Mouse (Mus musculus): ENCODE measurements around the gene Lrp10. TPM values are rescaled to one million over a fixed set of nuclear protein-coding genes. Genes with fewer than 3 reads are reported as not detected.
A peak's percentile ranks its signal among the peaks of the same experiment; 100 is the strongest.

Gene Lrp10
- polyA plus RNA-seq, 1 experiment from 2014 or later = 27.5 TPM

GRCm38 (mm10) chr14:54457907-54458569, 5.9 kb upstream of the Lrp10 start:
- no peak overlapping the region for H3K4me2 ChIP-seq (ENCODE audit: low read length)
- H3K27ac ChIP-seq (replicated peaks; ENCODE audit: low read depth, low read length) = no peak overlapping the region
- H3K4me1 ChIP-seq (ENCODE audit: control insufficient read depth, insufficient read depth, low read length) = no peaks in the 10 kb centered on the region
- ATAC-seq (ENCODE audit: low FRiP score, low TSS enrichment) (no peak), DNase-seq (no peak)
- 91% methylated on average over 14 of the region's 14 CpGs for WGBS
- H3K27me3 ChIP-seq (ENCODE audit: control insufficient read depth, insufficient read depth, low read length) = no peaks in the 10 kb centered on the region
- H3K36me3 ChIP-seq (ENCODE audit: control insufficient read depth, insufficient read depth, low read length) = no peaks in the 10 kb centered on the region
- H3K9ac ChIP-seq (replicated peaks; ENCODE audit: low read length) = no peak overlapping the region
- no peaks in the 10 kb centered on the region for H3K9me3 ChIP-seq (ENCODE audit: control insufficient read depth, low read length)
- no peak overlapping the region for H3K4me3 ChIP-seq (replicated peaks; ENCODE audit: low read depth, low read length)

GRCm38 (mm10) chr14:54462146-54462545, 1.8 kb upstream of the Lrp10 start:
- no peaks in the 10 kb centered on the region for H3K36me3 ChIP-seq (ENCODE audit: control insufficient read depth, insufficient read depth, low read length)
- no peak overlapping the region for H3K4me2 ChIP-seq (ENCODE audit: low read length)
- H3K9me3 ChIP-seq (ENCODE audit: control insufficient read depth, low read length) = no peaks in the 10 kb centered on the region
- no peak overlapping the region for H3K4me3 ChIP-seq (replicated peaks; ENCODE audit: low read depth, low read length)
- no peak overlapping the region for H3K27ac ChIP-seq (replicated peaks; ENCODE audit: low read depth, low read length)
- H3K4me1 ChIP-seq (ENCODE audit: control insufficient read depth, insufficient read depth, low read length) = peaks cover 4% of the 10 kb centered on the region; the same call in 1 of the 2 replicates
- DNase-seq = no peak
- H3K9ac ChIP-seq (replicated peaks; ENCODE audit: low read length) = no peak overlapping the region
- 84% methylated on average over 4 of the region's 4 CpGs for WGBS
- no peaks in the 10 kb centered on the region for H3K27me3 ChIP-seq (ENCODE audit: control insufficient read depth, insufficient read depth, low read length)
- no peak for ATAC-seq (ENCODE audit: low FRiP score, low TSS enrichment)

GRCm38 (mm10) chr14:54463108-54463958, 604 bp upstream of the Lrp10 start:
- H3K9ac ChIP-seq (replicated peaks; ENCODE audit: low read length) = peak overlapping the region; percentile 67
- DNase-seq = no peak
- H3K4me3 ChIP-seq (replicated peaks; ENCODE audit: low read depth, low read length) = peak overlapping the region; percentile 80
- H3K9me3 ChIP-seq (ENCODE audit: control insufficient read depth, low read length) = no peaks in the 10 kb centered on the region
- H3K4me1 ChIP-seq (ENCODE audit: control insufficient read depth, insufficient read depth, low read length) = peaks cover 4% of the 10 kb centered on the region; the same call in 1 of the 2 replicates
- peak overlapping the region; percentile 57; the same call in 1 of the 2 replicates for H3K27ac ChIP-seq (replicated peaks; ENCODE audit: low read depth, low read length)
- peaks cover 8% of the 10 kb centered on the region for H3K36me3 ChIP-seq (ENCODE audit: control insufficient read depth, insufficient read depth, low read length)
- ATAC-seq (ENCODE audit: low FRiP score, low TSS enrichment) = peak; percentile 49; the same call in 1 of the 2 replicates
- WGBS = 15% methylated on average over 12 of the region's 12 CpGs
- peak overlapping the region; percentile 85 for H3K4me2 ChIP-seq (ENCODE audit: low read length)
- no peaks in the 10 kb centered on the region for H3K27me3 ChIP-seq (ENCODE audit: control insufficient read depth, insufficient read depth, low read length)

GRCm38 (mm10) chr14:54464293-54465005, 512 bp downstream of the Lrp10 start:
- H3K27me3 ChIP-seq (ENCODE audit: control insufficient read depth, insufficient read depth, low read length) = no peaks in the 10 kb centered on the region
- peak overlapping the region; percentile 80 for H3K4me3 ChIP-seq (replicated peaks; ENCODE audit: low read depth, low read length)
- ATAC-seq (ENCODE audit: low FRiP score, low TSS enrichment) = peak; percentile 78
- H3K36me3 ChIP-seq (ENCODE audit: control insufficient read depth, insufficient read depth, low read length) = peaks cover 19% of the 10 kb centered on the region
- peaks cover 4% of the 10 kb centered on the region; the same call in 1 of the 2 replicates for H3K4me1 ChIP-seq (ENCODE audit: control insufficient read depth, insufficient read depth, low read length)
- DNase-seq = peak; percentile 75
- no peaks in the 10 kb centered on the region for H3K9me3 ChIP-seq (ENCODE audit: control insufficient read depth, low read length)
- under 1% methylated on average over 55 of the region's 57 CpGs for WGBS
- H3K27ac ChIP-seq (replicated peaks; ENCODE audit: low read depth, low read length) = peak overlapping the region; percentile 57
- H3K9ac ChIP-seq (replicated peaks; ENCODE audit: low read length) = peak overlapping the region; percentile 67
- H3K4me2 ChIP-seq (ENCODE audit: low read length) = peak overlapping the region; percentile 85

- no peaks in the 10 kb centered on the region for H3K9me3 ChIP-seq (ENCODE audit: control insufficient read depth, low read length)
- peaks cover 30% of the 10 kb centered on the region for H3K36me3 ChIP-seq (ENCODE audit: control insufficient read depth, insufficient read depth, low read length)
- H3K4me2 ChIP-seq (ENCODE audit: low read length) = no peak overlapping the region
- H3K9ac ChIP-seq (replicated peaks; ENCODE audit: low read length) = no peak overlapping the region
- ATAC-seq (ENCODE audit: low FRiP score, low TSS enrichment) = no peak
- no peak overlapping the region for H3K4me3 ChIP-seq (replicated peaks; ENCODE audit: low read depth, low read length)
- DNase-seq = no peak
- 85% methylated on average over 2 of the region's 2 CpGs for WGBS
- peaks cover 7% of the 10 kb centered on the region for H3K4me1 ChIP-seq (ENCODE audit: control insufficient read depth, insufficient read depth, low read length)
- H3K27ac ChIP-seq (replicated peaks; ENCODE audit: low read depth, low read length) = no peak overlapping the region
- H3K27me3 ChIP-seq (ENCODE audit: control insufficient read depth, insufficient read depth, low read length) = no peaks in the 10 kb centered on the region
These were observed 7.5 kb downstream of the Lrp10 start for GRCm38 (mm10) chr14:54471467-54471866.

- no peak for ATAC-seq (ENCODE audit: low FRiP score, low TSS enrichment)
- WGBS = 72% methylated on average over 5 of the region's 5 CpGs
- peak; percentile 58 for DNase-seq
- Histone ChIP-seq H3K9ac (replicated peaks; ENCODE audit: low read length) (no peak overlapping the region), H3K4me2 (ENCODE audit: low read length) (no peak overlapping the region), H3K36me3 (ENCODE audit: control insufficient read depth, insufficient read depth, low read length) (peaks cover 29% of the 10 kb centered on the region), H3K27me3 (ENCODE audit: control insufficient read depth, insufficient read depth, low read length) (peaks cover 2% of the 10 kb centered on the region; the same call in 1 of the 2 replicates), H3K27ac (replicated peaks; ENCODE audit: low read depth, low read length) (no peak overlapping the region), H3K9me3 (ENCODE audit: control insufficient read depth, low read length) (no peaks in the 10 kb centered on the region), H3K4me3 (replicated peaks; ENCODE audit: low read depth, low read length) (no peak overlapping the region), H3K4me1 (ENCODE audit: control insufficient read depth, insufficient read depth, low read length) (peaks cover 19% of the 10 kb centered on the region)
These were observed 8.7 kb downstream of the Lrp10 start for GRCm38 (mm10) chr14:54472671-54473070.

- Histone ChIP-seq H3K36me3 (ENCODE audit: control insufficient read depth, insufficient read depth, low read length) (peaks cover 10% of the 10 kb centered on the region), H3K9ac (replicated peaks; ENCODE audit: low read length) (no peak overlapping the region), H3K27me3 (ENCODE audit: control insufficient read depth, insufficient read depth, low read length) (peaks cover 8% of the 10 kb centered on the region; the same call in 1 of the 2 replicates), H3K9me3 (ENCODE audit: control insufficient read depth, low read length) (no peaks in the 10 kb centered on the region), H3K4me3 (replicated peaks; ENCODE audit: low read depth, low read length) (no peak overlapping the region), H3K4me2 (ENCODE audit: low read length) (no peak overlapping the region), H3K4me1 (ENCODE audit: control insufficient read depth, insufficient read depth, low read length) (peaks cover 28% of the 10 kb centered on the region), H3K27ac (replicated peaks; ENCODE audit: low read depth, low read length) (no peak overlapping the region)
- WGBS = 83% methylated on average over 5 of the region's 5 CpGs
- DNase-seq = no peak
- ATAC-seq (ENCODE audit: low FRiP score, low TSS enrichment) = no peak
These were observed 10.8 kb downstream of the Lrp10 start for GRCm38 (mm10) chr14:54474744-54475143.

Measured in midbrain, embryonic 14.5 days (tissue).